Mouse (Mus musculus) large intestine, adult 2 months (tissue): ENCODE results near the gene Otub1. TPM values are rescaled to one million over a fixed set of nuclear protein-coding genes. Genes with fewer than 3 reads are reported as not detected.

Source experiments
- DNase-seq: peaks from one replicate; pipeline ENCODE4 v3.0.0-alpha.2; 2012; ENCODE audit warnings: low read depth, low spot score
- WGBS: fragments of 180-500 bp; shearing (Covaris S2); methylation state at CpG from one replicate; pipeline ENCODE4 v1.1.7; 2018; 5-methylcytosine and 5-hydroxymethylcytosine counted together
- polyA plus RNA-seq: library from polyadenylated mRNA; depleted of rRNA; stranded (reverse); fragments of >200 nt; gene quantifications from 2 replicates; pipeline ENCODE4 v1.2.3, GENCODE M21; 2012

Gene Otub1
- polyA plus RNA-seq, 1 experiment, result 118 TPM

- DNase-seq, result no peak
- 88% methylated on average over 8 of the region's 8 CpGs for WGBS
These were observed 25.2 kb downstream of the Otub1 start for GRCm38 (mm10) chr19:7180756-7181405.

- 64% methylated on average over 3 of the region's 3 CpGs for WGBS
- DNase-seq, result no peak
These were observed 27.2 kb downstream of the Otub1 start for GRCm38 (mm10) chr19:7178841-7179452.

- WGBS, result 83% methylated on average over 13 of the region's 13 CpGs
- no peak for DNase-seq
These were observed 28.2 kb downstream of the Otub1 start for GRCm38 (mm10) chr19:7177804-7178511.

- DNase-seq, result no peak
- WGBS, result 56% methylated on average over 11 of the region's 11 CpGs
These were observed 29.9 kb downstream of the Otub1 start for GRCm38 (mm10) chr19:7176041-7176696.

- DNase-seq, result no peak
- 38% methylated on average over 13 of the region's 13 CpGs for WGBS
These were observed 33.9 kb downstream of the Otub1 start for GRCm38 (mm10) chr19:7172051-7172866.

GRCm38 (mm10) chr19:7171447-7171846, 34.7 kb downstream of the Otub1 start:
- DNase-seq, result no peak
- WGBS, result 35% methylated on average over 8 of the region's 8 CpGs

GRCm38 (mm10) chr19:7170916-7171315, 35.2 kb downstream of the Otub1 start:
- DNase-seq, result no peak
- 46% methylated on average over 6 of the region's 6 CpGs for WGBS

- 78% methylated on average over 2 of the region's 2 CpGs for WGBS
- DNase-seq, result no peak
These were observed 37.7 kb downstream of the Otub1 start for GRCm38 (mm10) chr19:7168423-7168822.

- whole genome bisulfite sequencing, result 32% methylated on average over 6 of the region's 6 CpGs
- no peak for DNase-seq
These were observed 39.3 kb downstream of the Otub1 start for GRCm38 (mm10) chr19:7166767-7167166.

- WGBS, result 11% methylated on average over 15 of the region's 15 CpGs
- DNase-seq, result no peak
These were observed 39.9 kb downstream of the Otub1 start for GRCm38 (mm10) chr19:7166200-7166711.

- WGBS, result 2% methylated on average over 85 of the region's 105 CpGs
- no peak for DNase-seq
These were observed 40.5 kb downstream of the Otub1 start for GRCm38 (mm10) chr19:7165509-7166199.

GRCm38 (mm10) chr19:7164820-7165323, 41.2 kb downstream of the Otub1 start:
- 4% methylated on average over 35 of the region's 35 CpGs for WGBS

GRCm38 (mm10) chr19:7164238-7164637, 41.9 kb downstream of the Otub1 start:
- DNase-seq, result no peak
- WGBS, result 41% methylated on average over 6 of the region's 6 CpGs

More at GRCm38 (mm10) chr19:7164820-7165323, 41.2 kb downstream of the Otub1 start:
- no peak for DNase-seq

GRCm38 (mm10) chr19:7161064-7161463, 45.1 kb downstream of the Otub1 start:
- no peak for DNase-seq
- WGBS, result 89% methylated on average over 3 of the region's 3 CpGs

GRCm38 (mm10) chr19:7160151-7160906, 45.8 kb downstream of the Otub1 start:
- no peak for DNase-seq
- 69% methylated on average over 14 of the region's 14 CpGs for WGBS

- DNase-seq, result no peak
- 82% methylated on average over 14 of the region's 14 CpGs for WGBS
These were observed 48.4 kb downstream of the Otub1 start for GRCm38 (mm10) chr19:7157734-7158133.

GRCm38 (mm10) chr19:7155196-7155595, 50.9 kb downstream of the Otub1 start:
- DNase-seq, result no peak
- WGBS, result 61% methylated on average over 6 of the region's 6 CpGs

GRCm38 (mm10) chr19:7153232-7153631, 52.9 kb downstream of the Otub1 start:
- WGBS, result 14% methylated on average over 7 of the region's 7 CpGs
- no peak for DNase-seq
